Comparison of ENCODE assay signal across 19 mouse cellular contexts in the genomic region with DNA sequence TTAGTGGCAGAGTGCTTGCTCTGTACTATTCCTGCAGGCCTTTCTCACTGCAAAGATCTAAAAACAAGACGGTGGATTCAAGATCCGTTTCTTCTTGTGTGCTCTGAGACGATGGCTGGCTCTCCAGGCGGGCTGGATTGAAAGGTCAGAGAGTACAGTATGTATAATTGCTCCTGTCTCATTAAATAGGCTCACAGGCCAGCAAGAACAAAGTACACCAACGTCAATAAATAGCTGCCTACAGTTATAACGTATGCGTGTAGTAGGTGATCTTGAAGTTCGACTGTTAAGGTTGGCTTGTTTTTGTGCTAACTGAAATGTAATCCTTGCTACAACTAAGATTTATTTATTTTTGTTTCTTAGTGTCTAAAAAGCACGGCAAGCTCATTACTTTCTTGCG.
"Had no signal": no experiment of that assay in that cellular context is flagged by ENCODE, and none has a peak within 500 bp of the region (broad histone marks: within the 10 kb centered on the region; RNA-seq: fewer than 3 reads in every experiment).

No protein-coding gene starts in this region.

- ATAC-seq: hindbrain, embryonic 16.5 days; liver, embryonic 12.5 days had no signal

- H3K27me3 ChIP-seq: limb, embryonic 12.5 days; limb, embryonic 15.5 days; liver, embryonic 12.5 days; liver, embryonic 15.5 days; stomach, embryonic 15.5 days had no signal

- H3K36me3 ChIP-seq: limb, embryonic 12.5 days; liver, embryonic 12.5 days; liver, embryonic 15.5 days; stomach, embryonic 15.5 days had no signal

- H3K4me2 ChIP-seq: limb, embryonic 12.5 days; limb, embryonic 15.5 days; liver, embryonic 12.5 days; liver, embryonic 15.5 days; midbrain, embryonic 11.5 days; stomach, embryonic 15.5 days had no signal

- DNase-seq: kidney, adult 18-20 months; layer of hippocampus, adult 9-11 months; layer of hippocampus, postnatal 36 days; left cerebral cortex, postnatal 4 days; lung, adult 2 months; lung, postnatal 14 days; lung, postnatal 4 days; midbrain, embryonic 14.5 days; thymus, adult 18-20 months; thymus, postnatal 36 days had no signal

- H3K9ac ChIP-seq: limb, embryonic 12.5 days; limb, embryonic 15.5 days; liver, embryonic 12.5 days; liver, embryonic 15.5 days; stomach, embryonic 15.5 days had no signal

- H3K9me3 ChIP-seq: limb, embryonic 12.5 days; limb, embryonic 15.5 days; liver, embryonic 12.5 days; liver, embryonic 15.5 days; stomach, embryonic 15.5 days had no signal

- H3K4me1 ChIP-seq: limb, embryonic 12.5 days had no signal

- H3K27ac ChIP-seq: layer of hippocampus, adult 2 months; left cerebral cortex, adult 2 months; limb, embryonic 12.5 days; limb, embryonic 15.5 days; liver, embryonic 12.5 days; liver, embryonic 15.5 days; stomach, embryonic 15.5 days had no signal

- H3K4me3 ChIP-seq: layer of hippocampus, adult 2 months; left cerebral cortex, adult 2 months; limb, embryonic 12.5 days; limb, embryonic 15.5 days; liver, embryonic 12.5 days; liver, embryonic 15.5 days; stomach, embryonic 15.5 days had no signal
